Mouse (Mus musculus) hindbrain, postnatal 0 days (tissue): ENCODE data around the gene Mafk. TPM values are rescaled to one million over a fixed set of nuclear protein-coding genes. Genes with fewer than 3 reads are reported as not detected.
"Not testable (repeated sequence)": the region's sequence is repeated elsewhere in the genome, so short reads cannot be mapped to it uniquely, and the experiment has no call there.

Experiments used
- ATAC-seq: fragments of 200-750 bp; cut with Nextera tagmentation; 2 replicates; pipeline ENCODE4 v1.8.0; 2017; ENCODE audit warnings: mild to moderate bottlenecking, moderate TSS enrichment, moderate library complexity
- DNase-seq: peaks from one replicate; pipeline ENCODE4 v3.0.0-alpha.2; 2015; ENCODE audit warnings: low spot score
- H3K27ac ChIP-seq: fragments of 300-500 bp; sonication (generic); 2 replicates; pipeline ENCODE4 v1.5.1; 2014; ENCODE audit warnings: mild to moderate bottlenecking
- H3K27me3 ChIP-seq: fragments of 300-500 bp; sonication (generic); 2 replicates; pipeline ENCODE4 v1.6.1; 2014; ENCODE audit warnings: low read length, mixed read lengths; ENCODE audit not compliant: insufficient read depth
- H3K36me3 ChIP-seq: fragments of 300-500 bp; sonication (generic); 2 replicates; pipeline ENCODE4 v1.6.1; 2014; ENCODE audit warnings: low read length, mixed read lengths; ENCODE audit not compliant: insufficient read depth
- H3K4me1 ChIP-seq: fragments of 300-500 bp; sonication (generic); 2 replicates; pipeline ENCODE4 v1.6.1; 2014; ENCODE audit warnings: antibody characterized with exemption, low read length, mixed read lengths; ENCODE audit not compliant: insufficient read depth
- H3K4me2 ChIP-seq: fragments of 300-500 bp; sonication (generic); 2 replicates; pipeline ENCODE4 v1.6.1; 2014; ENCODE audit warnings: low read depth, mild to moderate bottlenecking, low read length, moderate library complexity, mixed read lengths
- H3K4me3 ChIP-seq: fragments of 300-500 bp; sonication (generic); 2 replicates; pipeline ENCODE4 v1.5.1; 2014; ENCODE audit warnings: low read length
- H3K9ac ChIP-seq: fragments of 300-500 bp; sonication (generic); replicated peaks from 2 replicates; pipeline ENCODE4 v1.6.1; 2014; ENCODE audit warnings: mild to moderate bottlenecking, low read length, moderate library complexity, mixed read lengths
- H3K9me3 ChIP-seq: fragments of 300-500 bp; sonication (generic); 2 replicates; pipeline ENCODE4 v1.6.1; 2016; ENCODE audit warnings: low read length, mixed read lengths
- CTCF ChIP-seq: IDR thresholded peaks from 2 replicates; pipeline ENCODE4 v1.5.1; 2016; ENCODE audit warnings: antibody characterized with exemption, control low read depth, low read depth
- WGBS: fragments of 180-500 bp; shearing (Covaris S2); extraction: QIAGEN DNeasy Blood & Tissue Kit; methylation state at CpG from one replicate; pipeline ENCODE4 v1.1.7; 2014; 5-methylcytosine and 5-hydroxymethylcytosine counted together
- polyA plus RNA-seq: library from polyadenylated mRNA; unstranded; fragments of >200 nt; fragmentation: Nextera tagmentation; extraction: Ambion mirVana; gene quantifications from 2 replicates; pipeline ENCODE4 v1.2.1, GENCODE M21; 2015
- total RNA-seq: library from RNA; depleted of rRNA; stranded (reverse); fragments of >200 nt; gene quantifications from 2 replicates; pipeline ENCODE4 v1.2.3, GENCODE M21; 2014; rRNA removed

The Mafk gene
- 12.9 and 13.1 TPM in 2 replicates for total RNA-seq
- 6.5 and 7.0 TPM in 2 replicates for polyA plus RNA-seq

DNA sequence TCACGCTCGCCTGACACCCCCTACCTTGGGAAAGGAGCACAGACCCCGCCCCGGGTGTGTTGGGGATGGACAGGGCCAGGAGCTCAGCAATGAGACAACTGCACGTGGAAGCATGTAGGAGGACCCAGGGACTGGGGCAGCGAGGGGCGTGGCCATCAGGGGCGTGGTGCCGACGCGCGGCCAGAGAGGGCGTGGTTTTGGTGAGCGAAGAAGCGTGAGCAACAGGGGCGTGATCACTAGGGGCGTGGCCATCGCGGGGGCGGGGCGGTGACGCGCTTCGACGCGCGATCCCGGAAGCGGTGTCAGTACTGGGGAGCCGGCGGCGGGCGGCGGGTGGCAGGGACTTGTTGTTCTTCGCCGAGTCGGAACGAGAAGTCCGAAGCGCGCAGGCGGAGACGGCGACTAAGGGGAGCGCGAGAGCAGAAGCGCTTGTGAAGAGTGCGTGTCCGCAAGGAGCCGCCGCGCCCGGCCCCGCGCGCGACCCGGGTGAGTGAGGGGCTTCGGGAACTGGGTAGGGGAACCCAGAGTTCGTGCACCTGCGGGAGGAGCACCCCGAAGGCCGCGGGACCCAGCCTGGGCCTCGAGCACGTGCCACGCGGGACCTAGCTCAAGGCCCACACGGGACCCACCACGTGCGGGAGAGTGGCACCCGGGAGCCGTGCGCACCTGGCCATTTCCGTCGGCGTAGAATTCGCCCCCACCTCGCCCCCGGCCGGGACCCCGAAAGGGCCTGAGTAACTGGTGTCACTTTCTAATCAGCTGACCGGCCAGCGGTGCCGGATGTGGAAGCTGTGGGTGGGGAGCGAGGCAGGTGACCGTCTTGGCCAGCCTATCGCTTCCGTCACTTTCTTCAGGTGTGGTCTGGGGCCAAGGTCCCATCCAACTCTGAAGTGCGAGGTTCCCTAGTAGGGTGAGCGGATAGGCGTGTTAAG is at the start of gene Mafk:
TSS of gene Mafk (plus strand) at position 287 of the 932 bp plus-strand sequence.
- 2% methylated on average over 92 of the region's 92 CpGs for WGBS
- Histone ChIP-seq H3K4me2 (peak within 1 kb of the TSS; percentile 99), H3K4me3 (peak within 1 kb of the TSS; percentile 67), H3K27me3 (no peaks in the 10 kb centered on the region), H3K27ac (peak within 1 kb of the TSS; percentile 33; the same call in 1 of the 2 replicates), H3K9me3 (no peaks in the 10 kb centered on the region), H3K36me3 (no peaks in the 10 kb centered on the region), H3K4me1 (peaks cover 9% of the 10 kb centered on the region), H3K9ac (peak within 1 kb of the TSS; percentile 60)
- peak; percentile 91 for DNase-seq
- ATAC-seq = peak; percentile 86
- TF ChIP-seq CTCF = no peak

DNA sequence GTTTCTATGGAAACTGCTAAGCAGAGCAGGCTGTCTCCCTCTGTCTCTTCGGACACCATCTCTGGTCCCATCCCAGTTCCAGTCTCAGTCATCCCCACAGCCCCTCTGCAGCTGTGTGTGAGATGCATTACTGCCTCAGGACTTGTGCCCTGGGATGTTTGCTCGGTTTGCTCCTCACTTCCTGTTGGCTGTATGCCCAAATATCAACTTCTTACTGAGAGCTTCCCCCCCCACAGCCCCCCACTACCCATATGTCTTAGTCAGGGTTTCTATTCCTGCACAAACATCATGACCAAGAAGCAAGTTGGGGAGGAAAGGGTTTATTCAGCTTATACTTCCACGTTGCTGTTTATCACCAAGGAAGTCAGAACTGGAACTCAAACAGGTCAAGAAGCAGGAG is 48.7 kb upstream of the Mafk start:
- not testable (repeated sequence) for ATAC-seq, DNase-seq, H3K4me3 ChIP-seq, H3K4me1 ChIP-seq, H3K4me2 ChIP-seq, H3K36me3 ChIP-seq, H3K9ac ChIP-seq, H3K27ac ChIP-seq, H3K9me3 ChIP-seq, H3K27me3 ChIP-seq
- WGBS = 55% methylated on average over 3 of the region's 3 CpGs

DNA sequence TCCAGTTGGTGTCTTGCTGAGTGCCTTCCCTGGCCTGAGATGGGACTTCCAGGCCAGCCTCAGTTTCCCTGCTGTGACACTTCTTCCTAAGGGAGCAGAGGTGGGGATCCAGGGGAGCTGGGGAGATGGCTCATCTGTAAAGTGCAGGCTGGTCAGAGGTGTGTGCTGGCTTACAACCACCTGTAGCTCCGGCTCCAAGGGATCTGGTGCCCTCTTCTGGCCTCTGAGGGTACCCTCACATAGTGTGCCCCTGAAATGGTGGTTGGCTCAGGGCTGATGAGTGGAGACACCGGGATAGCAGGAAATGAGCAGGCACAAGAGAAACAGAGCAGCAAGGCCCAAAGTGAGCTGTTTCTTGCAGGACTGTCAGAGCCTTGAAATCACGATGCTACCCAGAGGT is 45.5 kb upstream of the Mafk start:
- Histone ChIP-seq H3K27me3 (no peaks in the 10 kb centered on the region), H3K4me3 (no peak overlapping the region), H3K4me2 (no peak overlapping the region), H3K27ac (no peak overlapping the region), H3K9me3 (no peaks in the 10 kb centered on the region), H3K4me1 (no peaks in the 10 kb centered on the region), H3K36me3 (no peaks in the 10 kb centered on the region), H3K9ac (no peak overlapping the region)
- peak; percentile 78 for DNase-seq
- TF ChIP-seq CTCF = peak; percentile 84
- WGBS = 4% methylated on average over 3 of the region's 3 CpGs
- peak; percentile 78 for ATAC-seq

DNA sequence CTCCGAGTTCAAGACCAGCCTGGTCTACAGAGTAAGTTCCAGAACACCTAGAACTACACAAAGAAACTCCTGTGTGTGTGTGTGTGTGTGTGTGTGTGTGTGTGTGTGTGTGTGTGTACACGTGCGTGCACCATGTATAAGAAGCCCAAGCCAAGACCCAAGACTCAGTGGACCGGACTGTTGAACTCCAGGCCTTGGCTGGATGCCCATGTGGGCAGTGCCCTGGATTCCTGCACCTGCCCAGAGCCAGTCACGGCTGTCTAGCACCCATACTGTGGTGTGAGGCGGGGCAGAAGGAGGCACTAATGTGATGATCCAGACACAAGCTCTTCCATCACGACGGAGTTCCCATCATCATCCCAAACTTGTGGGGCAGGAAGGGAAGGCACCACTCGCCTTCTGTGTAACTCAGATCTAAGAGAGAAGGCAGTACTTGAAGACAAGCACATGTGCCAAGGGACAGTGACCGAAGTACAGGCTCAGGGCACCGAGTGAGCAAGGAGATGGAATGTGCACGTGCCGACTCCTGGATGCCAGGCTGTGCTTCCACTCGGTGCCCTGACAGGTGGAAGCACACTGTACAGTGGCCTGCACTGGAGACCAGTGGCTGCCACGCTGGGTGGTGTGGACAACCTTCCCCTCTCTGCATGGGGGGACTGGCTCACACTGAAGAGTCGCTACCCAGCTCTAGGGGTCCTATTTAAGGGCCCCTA is 41.7 kb upstream of the Mafk start:
- Histone ChIP-seq H3K27me3 (no peaks in the 10 kb centered on the region), H3K9ac (no peak overlapping the region), H3K9me3 (no peaks in the 10 kb centered on the region), H3K4me2 (no peak overlapping the region), H3K4me1 (no peaks in the 10 kb centered on the region), H3K36me3 (peaks cover 27% of the 10 kb centered on the region), H3K27ac (no peak overlapping the region), H3K4me3 (no peak overlapping the region)
- peak; percentile 35 for DNase-seq
- TF ChIP-seq CTCF = no peak
- 76% methylated on average over 16 of the region's 16 CpGs for WGBS
- no peak for ATAC-seq

DNA sequence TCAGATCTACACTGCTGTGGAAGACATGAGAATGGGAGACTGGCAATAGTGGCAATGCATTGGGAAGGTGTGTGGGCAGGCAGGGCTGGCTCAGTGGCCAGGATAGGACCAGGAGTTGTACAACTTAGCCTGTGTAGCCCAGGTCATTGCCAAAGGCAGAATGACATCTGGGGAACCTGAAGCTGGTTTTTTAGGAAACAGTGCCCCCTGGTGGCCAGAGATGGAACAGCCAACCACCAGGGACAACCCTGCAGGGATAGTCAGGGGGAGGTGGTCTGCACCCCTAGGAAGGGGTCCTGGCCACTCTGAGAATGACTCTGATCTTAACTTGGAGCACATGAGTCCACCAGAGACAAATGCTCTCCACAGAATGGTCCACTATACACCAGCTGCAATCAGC is 40.8 kb upstream of the Mafk start:
- peak; percentile 27 for ATAC-seq
- peak; percentile 96 for TF ChIP-seq CTCF
- no peak overlapping the region for H3K4me2 ChIP-seq
- H3K4me1 ChIP-seq = no peaks in the 10 kb centered on the region
- DNase-seq = peak; percentile 78
- no peaks in the 10 kb centered on the region for H3K9me3 ChIP-seq
- no peak overlapping the region for H3K27ac ChIP-seq
- no peak overlapping the region for H3K9ac ChIP-seq
- H3K27me3 ChIP-seq = no peaks in the 10 kb centered on the region
- no peak overlapping the region for H3K4me3 ChIP-seq
- H3K36me3 ChIP-seq = peaks cover 32% of the 10 kb centered on the region

DNA sequence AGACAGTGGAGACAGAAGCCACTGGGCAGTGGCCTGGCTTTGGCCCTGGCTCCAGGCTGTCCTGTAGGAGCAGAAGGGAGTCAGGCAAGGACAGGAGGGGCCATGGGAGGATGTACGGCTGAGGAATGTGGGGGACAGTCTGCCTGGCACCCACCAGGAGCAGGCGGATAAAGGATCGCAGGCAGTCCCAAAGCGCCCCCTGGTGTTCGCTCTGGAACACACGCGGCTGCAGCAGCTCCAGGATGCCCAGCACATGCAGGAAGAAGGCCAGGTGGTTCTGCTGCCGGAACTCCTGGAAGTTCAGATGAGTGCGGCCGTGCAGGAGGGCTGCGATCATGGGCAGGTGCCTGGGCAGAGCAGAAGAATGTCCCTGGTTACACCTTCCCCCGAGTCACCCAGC is 36.6 kb upstream of the Mafk start:
- peak; percentile 75 for DNase-seq
- ATAC-seq = 0 out of 2 replicates have a peak, but pooled peaks have one; percentile 10
- no peaks in the 10 kb centered on the region for H3K27me3 ChIP-seq

More for the DNA sequence above, 36.6 kb upstream of the Mafk start:
- WGBS = 40% methylated on average over 12 of the region's 12 CpGs
- Histone ChIP-seq H3K9ac (no peak overlapping the region), H3K36me3 (peaks cover 68% of the 10 kb centered on the region), H3K4me1 (no peaks in the 10 kb centered on the region), H3K4me3 (no peak overlapping the region), H3K4me2 (no peak overlapping the region), H3K27ac (no peak overlapping the region), H3K9me3 (no peaks in the 10 kb centered on the region)
- peak; percentile 88 for TF ChIP-seq CTCF
